In the genomic region with DNA sequence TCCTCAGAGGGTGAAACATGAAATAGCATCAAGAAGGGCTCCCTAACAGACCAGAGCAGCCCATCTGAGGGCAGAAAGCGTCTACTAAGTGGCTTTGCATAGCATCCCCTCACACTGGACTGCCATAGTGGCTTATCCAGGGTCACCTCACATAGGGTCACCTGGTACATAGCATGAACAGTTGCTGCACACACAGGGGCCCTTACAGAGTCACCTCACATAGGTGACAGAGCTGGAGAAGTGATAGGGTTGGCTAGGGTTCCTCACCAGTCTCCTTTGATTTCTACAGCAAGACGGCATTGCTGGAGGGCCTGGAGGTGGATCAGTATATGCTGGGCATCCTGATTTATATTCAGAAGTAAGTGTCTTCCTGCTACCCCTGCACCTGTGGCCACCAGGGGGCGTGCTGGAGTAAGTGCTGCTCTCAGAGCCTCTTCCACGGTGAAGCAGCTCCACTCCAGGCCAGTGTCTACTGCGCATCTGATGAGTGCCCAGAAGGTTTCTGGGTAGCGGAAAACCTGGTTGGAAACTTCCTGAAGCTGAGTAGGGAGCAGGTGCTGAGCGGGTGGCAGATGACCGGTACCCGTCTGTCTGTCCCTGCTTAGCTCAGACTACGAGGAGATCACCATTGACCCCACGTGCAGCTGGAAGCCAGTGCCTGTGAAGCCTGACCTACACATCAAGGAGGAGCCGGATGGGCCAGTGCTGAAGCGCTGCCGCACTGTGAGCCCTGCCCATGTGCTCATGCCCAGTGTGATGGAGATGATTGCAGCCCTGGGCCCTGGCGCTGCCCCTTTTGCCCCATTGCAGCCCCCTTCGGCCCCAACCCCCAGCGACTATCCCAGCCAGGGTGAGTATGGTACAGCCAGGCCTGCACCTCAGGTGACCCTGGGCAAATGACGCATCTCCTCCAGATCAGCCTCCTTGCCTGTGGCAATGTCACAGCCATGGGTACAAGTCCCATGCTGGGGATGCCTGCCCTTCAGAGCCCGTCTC, we compare ENCODE assay signal across 9 mouse cellular contexts. TPM values are rescaled to one million over a fixed set of nuclear protein-coding genes. Genes with fewer than 3 reads are reported as not detected.
A peak's percentile ranks its signal among the peaks of the same experiment; 100 is the strongest.
DNase-seq lines count a peak whose midpoint lies in the region; ATAC-seq and TF ChIP-seq lines count a peak whose summit lies in the region.
"Had no signal": no experiment of that assay in that cellular context is flagged by ENCODE, and none has a peak within 500 bp of the region (broad histone marks: within the 10 kb centered on the region; RNA-seq: fewer than 3 reads in every experiment).

No protein-coding gene starts in this region.

- DNase-seq in heart, postnatal 0 days (ENCODE audit: low spot score), result no peak
- no peak for DNase-seq in heart, adult 9 months (ENCODE audit: low spot score in 2 of 2)
- DNase-seq in B cell, adult 2 months, result peak; percentile 94
- DNase-seq in adipocyte (ENCODE audit: low spot score), result peak; percentile 54
- peak; percentile 70 for DNase-seq in left cerebral cortex, postnatal 4 days
- peak; percentile 68 to 84 for DNase-seq in natural killer cell, adult 2 months (ENCODE audit: low spot score in 2 of 2)
- peak; percentile 78 for DNase-seq in urinary bladder, postnatal 14 days (ENCODE audit: low spot score)

- TF ChIP-seq POLR2A in embryonic fibroblast, embryonic 13.5 days (IDR thresholded peaks at IDR 0.05; ENCODE audit: low read depth, low read length), result no peak

- peak; percentile 61 for TF ChIP-seq CTCF in heart, postnatal 0 days (IDR thresholded peaks at IDR 0.05; ENCODE audit: low read depth)
- TF ChIP-seq CTCF in embryonic fibroblast, embryonic 13.5 days (IDR thresholded peaks at IDR 0.05; ENCODE audit: borderline replicate concordance, insufficient read depth, low read length), result peak; percentile 82

- no peak overlapping the region for H3K9ac ChIP-seq in heart, postnatal 0 days (replicated peaks; ENCODE audit: low read depth, low read length)
- H3K9ac ChIP-seq: limb, embryonic 12.5 days had no signal

- H3K9me3 ChIP-seq in heart, postnatal 0 days (replicated peaks; ENCODE audit: control insufficient read depth, low read length), result no peaks in the 10 kb centered on the region
- H3K9me3 ChIP-seq: limb, embryonic 12.5 days had no signal

- WGBS in heart, postnatal 0 days, result 88% methylated on average over 19 of the region's 19 CpGs

- H3K4me3 ChIP-seq in heart, postnatal 0 days (ENCODE audit: low read depth, low read length), result no peak overlapping the region
- H3K4me3 ChIP-seq in embryonic fibroblast, embryonic 13.5 days (ENCODE audit: insufficient read depth, low read length), result no peak overlapping the region
- H3K4me3 ChIP-seq: limb, embryonic 12.5 days had no signal

- H3K27me3 ChIP-seq in heart, postnatal 0 days (ENCODE audit: control insufficient read depth, insufficient read depth, low read length), result no peaks in the 10 kb centered on the region
- H3K27me3 ChIP-seq: limb, embryonic 12.5 days had no signal

- TF ChIP-seq EP300 in heart, postnatal 0 days (IDR thresholded peaks at IDR 0.05; ENCODE audit: low read depth), result no peak

- H3K27ac ChIP-seq in heart, postnatal 0 days (ENCODE audit: low read depth), result no peak overlapping the region
- no peak overlapping the region for H3K27ac ChIP-seq in embryonic fibroblast, embryonic 13.5 days (ENCODE audit: insufficient read depth, low read length)
- H3K27ac ChIP-seq: limb, embryonic 12.5 days had no signal

- ATAC-seq in heart, postnatal 0 days (ENCODE audit: insufficient read depth, low read depth), result no peak

- no peak overlapping the region for H3K4me2 ChIP-seq in heart, postnatal 0 days (ENCODE audit: low read depth, low read length)
- H3K4me2 ChIP-seq: limb, embryonic 12.5 days had no signal

- peaks cover 34% of the 10 kb centered on the region for H3K4me1 ChIP-seq in heart, postnatal 0 days (ENCODE audit: control insufficient read depth, insufficient read depth)
- peaks cover 8% of the 10 kb centered on the region for H3K4me1 ChIP-seq in embryonic fibroblast, embryonic 13.5 days (ENCODE audit: control insufficient read depth, insufficient read depth, low read length)

- intact Hi-C loops in left cerebral cortex, postnatal 4 days (cut with DNase I), result no loop called here

- peaks cover 76% of the 10 kb centered on the region for H3K36me3 ChIP-seq in heart, postnatal 0 days (replicated peaks; ENCODE audit: control insufficient read depth, insufficient read depth, low read length)

RNA-seq across cellular contexts. Expression of gene Ppia, which starts 12.4 kb away (rescaled TPM):
- 2,268 and 2,353 TPM in 2 replicates for total RNA-seq in heart, postnatal 0 days (2014; rRNA removed; ENCODE audit: low replicate concordance)
- 3,654 and 3,756 TPM in 2 replicates for polyA plus RNA-seq in heart, postnatal 0 days (2015; fragmentation: Nextera tagmentation; extraction: Ambion mirVana)
- 2,412 and 2,425 TPM in 2 replicates for polyA plus RNA-seq in embryonic fibroblast, embryonic 13.5 days (2011; ENCODE audit: insufficient read length, low read depth, missing spikeins)
- total RNA-seq in left cerebral cortex, postnatal 4 days (2021), result 1,000 to 10,000 TPM; 2,159 to 2,195 TPM

RNA-seq across cellular contexts. Expression of gene Zmiz2, which starts 13.9 kb away (rescaled TPM):
- 42.3 and 45.4 TPM in 2 replicates for total RNA-seq in heart, postnatal 0 days (2014; rRNA removed; ENCODE audit: low replicate concordance)
- polyA plus RNA-seq in heart, postnatal 0 days (2015; fragmentation: Nextera tagmentation; extraction: Ambion mirVana), result 6.9 and 7.0 TPM in 2 replicates
- polyA plus RNA-seq in embryonic fibroblast, embryonic 13.5 days (2011; ENCODE audit: insufficient read length, low read depth, missing spikeins), result 18.5 and 22.0 TPM in 2 replicates
- total RNA-seq in left cerebral cortex, postnatal 4 days (2021), result 100 to 1,000 TPM; 233 to 249 TPM

RNA-seq across cellular contexts. Expression of gene H2afv, which starts 41.4 kb away (rescaled TPM):
- total RNA-seq in heart, postnatal 0 days (2014; rRNA removed; ENCODE audit: low replicate concordance), result 106 and 157 TPM in 2 replicates
- polyA plus RNA-seq in heart, postnatal 0 days (2015; fragmentation: Nextera tagmentation; extraction: Ambion mirVana), result 213 and 232 TPM in 2 replicates
- 55.9 and 74.5 TPM in 2 replicates for polyA plus RNA-seq in embryonic fibroblast, embryonic 13.5 days (2011; ENCODE audit: insufficient read length, low read depth, missing spikeins)
- total RNA-seq in left cerebral cortex, postnatal 4 days (2021), result 10 to 100 TPM; 35.4 to 44.5 TPM

Comparison
In these comparisons a context has a peak if more than half of its experiments do, and no peak if none do; other contexts are left out.
1. DNase-seq: peak in B cell, adult 2 months (2 of 2), adipocyte (single experiment), left cerebral cortex, postnatal 4 days (single experiment), natural killer cell, adult 2 months (2 of 2) and urinary bladder, postnatal 14 days (single experiment); none in heart, postnatal 0 days (single experiment) and heart, adult 9 months (0 of 2).